Mouse (Mus musculus): ENCODE data around the gene Hpse2. TPM values are rescaled to one million over a fixed set of nuclear protein-coding genes. Genes with fewer than 3 reads are reported as not detected.

Gene Hpse2
- polyA plus RNA-seq, 1 experiment: not detected

DNA sequence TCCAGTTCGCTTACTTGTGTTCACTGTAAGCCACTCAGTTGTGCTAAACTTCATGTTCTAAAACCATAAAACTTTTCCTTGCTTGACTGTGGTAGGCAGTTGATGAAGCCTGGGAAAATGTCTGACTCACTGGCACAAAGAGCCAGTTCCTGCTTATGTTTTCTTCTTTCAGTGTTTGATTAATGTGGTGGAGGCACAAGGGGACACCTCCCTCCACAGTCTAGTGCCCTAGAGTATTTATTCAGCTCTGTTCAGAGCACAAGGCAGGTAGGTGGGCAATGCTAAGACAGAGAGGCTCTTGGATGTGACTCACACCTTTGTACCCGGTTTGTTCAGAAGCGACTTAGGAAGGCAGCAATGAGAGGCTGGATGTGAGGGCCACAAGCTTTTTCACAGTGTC, 560.3 kb downstream of the Hpse2 start:
- Histone ChIP-seq H3K36me3 (ENCODE audit: control insufficient read depth, insufficient read depth) (no peaks in the 10 kb centered on the region), H3K79me2 (ENCODE audit: control insufficient read depth, insufficient read depth) (no peaks in the 10 kb centered on the region), H3K4me3 (no peak overlapping the region), H3ac (ENCODE audit: control insufficient read depth, insufficient read length) (no peak overlapping the region), H3K4me2 (ENCODE audit: low read depth) (no peak overlapping the region), H3K27me3 (ENCODE audit: control insufficient read depth, insufficient read depth, insufficient read length) (no peaks in the 10 kb centered on the region)
- TF ChIP-seq MAX (IDR thresholded peaks at IDR 0.05; ENCODE audit: low read depth): no peak
- no peak for TF ChIP-seq MYOD1 (IDR thresholded peaks at IDR 0.05; ENCODE audit: control insufficient read depth in 1 of 3, insufficient read length in 2 of 3, low read depth in 2 of 3)
- TF ChIP-seq MYOG (IDR thresholded peaks at IDR 0.05; ENCODE audit: control insufficient read depth in 1 of 3, insufficient read depth in 1 of 3, insufficient read length in 2 of 3, low read depth in 2 of 3): no peak
- no peak for TF ChIP-seq POLR2AphosphoS2 (IDR thresholded peaks at IDR 0.05; ENCODE audit: insufficient read length, low read depth)
- TF ChIP-seq REST (IDR thresholded peaks at IDR 0.05; ENCODE audit: insufficient read depth, insufficient read length): no peak
- TF ChIP-seq USF1 (IDR thresholded peaks at IDR 0.05; ENCODE audit: low read depth): no peak
- no peak for TF ChIP-seq CEBPB (IDR thresholded peaks at IDR 0.05; ENCODE audit: insufficient read depth, poor library complexity, severe bottlenecking)
- TF ChIP-seq POLR2A (IDR thresholded peaks at IDR 0.05; ENCODE audit: insufficient read length, low read depth): no peak
- no peak for TF ChIP-seq E2F4 (IDR thresholded peaks at IDR 0.05; ENCODE audit: insufficient read depth)
- no peak for TF ChIP-seq TCF12 (IDR thresholded peaks at IDR 0.05; ENCODE audit: insufficient read depth, poor library complexity, severe bottlenecking)
- TF ChIP-seq SRF (IDR thresholded peaks at IDR 0.05; ENCODE audit: control insufficient read depth, insufficient read length, low read depth): no peak
- TF ChIP-seq TCF3 (IDR thresholded peaks at IDR 0.05; ENCODE audit: insufficient read length, low read depth): no peak

DNA sequence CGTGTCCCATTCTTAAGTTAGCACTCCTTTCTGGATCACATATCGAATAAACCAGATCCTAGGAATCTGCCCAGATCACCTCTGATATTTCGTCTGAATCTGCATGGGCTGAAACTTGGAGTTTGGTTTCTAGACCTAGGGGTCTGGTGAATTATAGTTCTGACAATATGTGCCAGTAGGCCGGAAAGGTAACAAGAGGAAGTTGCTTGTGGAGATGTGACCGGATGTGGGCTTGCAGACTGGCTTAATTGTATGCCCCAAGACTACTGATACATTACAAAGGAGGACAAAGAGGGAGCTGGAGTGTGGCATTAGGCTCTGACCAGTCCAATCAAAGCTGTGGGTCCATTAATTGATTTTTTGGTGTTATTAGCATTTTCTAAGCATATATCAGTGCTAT, 568.0 kb downstream of the Hpse2 start:
- Histone ChIP-seq H3K27me3 (ENCODE audit: control insufficient read depth, insufficient read depth, insufficient read length) (no peaks in the 10 kb centered on the region), H3K79me2 (ENCODE audit: control insufficient read depth, insufficient read depth) (no peaks in the 10 kb centered on the region), H3K4me2 (ENCODE audit: low read depth) (no peak overlapping the region), H3ac (ENCODE audit: control insufficient read depth, insufficient read length) (no peak overlapping the region), H3K36me3 (ENCODE audit: control insufficient read depth, insufficient read depth) (no peaks in the 10 kb centered on the region), H3K4me3 (no peak overlapping the region)
- TF ChIP-seq E2F4 (IDR thresholded peaks at IDR 0.05; ENCODE audit: insufficient read depth) (no peak), CEBPB (IDR thresholded peaks at IDR 0.05; ENCODE audit: insufficient read depth, poor library complexity, severe bottlenecking) (no peak), TCF12 (IDR thresholded peaks at IDR 0.05; ENCODE audit: insufficient read depth, poor library complexity, severe bottlenecking) (no peak), USF1 (IDR thresholded peaks at IDR 0.05; ENCODE audit: low read depth) (no peak), MYOG (IDR thresholded peaks at IDR 0.05; ENCODE audit: control insufficient read depth in 1 of 3, insufficient read depth in 1 of 3, insufficient read length in 2 of 3, low read depth in 2 of 3) (no peak), REST (IDR thresholded peaks at IDR 0.05; ENCODE audit: insufficient read depth, insufficient read length) (no peak), SRF (IDR thresholded peaks at IDR 0.05; ENCODE audit: control insufficient read depth, insufficient read length, low read depth) (no peak)

GRCm38 (mm10) chr19:42817761-42818160, 570.4 kb downstream of the Hpse2 start:
- Histone ChIP-seq H3K4me3 (no peak overlapping the region), H3ac (ENCODE audit: control insufficient read depth, insufficient read length) (no peak overlapping the region), H3K36me3 (ENCODE audit: control insufficient read depth, insufficient read depth) (no peaks in the 10 kb centered on the region), H3K27me3 (ENCODE audit: control insufficient read depth, insufficient read depth, insufficient read length) (peaks cover 4% of the 10 kb centered on the region), H3K4me2 (ENCODE audit: low read depth) (no peak overlapping the region), H3K79me2 (ENCODE audit: control insufficient read depth, insufficient read depth) (no peaks in the 10 kb centered on the region)
- no peak for TF ChIP-seq E2F4 (IDR thresholded peaks at IDR 0.05; ENCODE audit: insufficient read depth)
- TF ChIP-seq SRF (IDR thresholded peaks at IDR 0.05; ENCODE audit: control insufficient read depth, insufficient read length, low read depth): no peak
- no peak for TF ChIP-seq MAX (IDR thresholded peaks at IDR 0.05; ENCODE audit: low read depth)
- no peak for TF ChIP-seq REST (IDR thresholded peaks at IDR 0.05; ENCODE audit: insufficient read depth, insufficient read length)
- no peak for TF ChIP-seq CEBPB (IDR thresholded peaks at IDR 0.05; ENCODE audit: insufficient read depth, poor library complexity, severe bottlenecking)
- no peak for TF ChIP-seq USF1 (IDR thresholded peaks at IDR 0.05; ENCODE audit: low read depth)
- TF ChIP-seq POLR2AphosphoS2 (IDR thresholded peaks at IDR 0.05; ENCODE audit: insufficient read length, low read depth): no peak
- no peak for TF ChIP-seq TCF3 (IDR thresholded peaks at IDR 0.05; ENCODE audit: insufficient read length, low read depth)
- TF ChIP-seq MYOD1 (IDR thresholded peaks at IDR 0.05; ENCODE audit: control insufficient read depth in 1 of 3, insufficient read length in 2 of 3, low read depth in 2 of 3): no peak
- TF ChIP-seq TCF12 (IDR thresholded peaks at IDR 0.05; ENCODE audit: insufficient read depth, poor library complexity, severe bottlenecking): no peak
- TF ChIP-seq POLR2A (IDR thresholded peaks at IDR 0.05; ENCODE audit: insufficient read length, low read depth): no peak

GRCm38 (mm10) chr19:42816261-42816660, 571.9 kb downstream of the Hpse2 start:
- H3ac ChIP-seq (ENCODE audit: control insufficient read depth, insufficient read length): no peak overlapping the region
- H3K27me3 ChIP-seq (ENCODE audit: control insufficient read depth, insufficient read depth, insufficient read length): peaks cover 4% of the 10 kb centered on the region
- H3K4me3 ChIP-seq: no peak overlapping the region
- no peak overlapping the region for H3K4me2 ChIP-seq (ENCODE audit: low read depth)
- H3K79me2 ChIP-seq (ENCODE audit: control insufficient read depth, insufficient read depth): no peaks in the 10 kb centered on the region
- TF ChIP-seq POLR2A (IDR thresholded peaks at IDR 0.05; ENCODE audit: insufficient read length, low read depth): no peak
- TF ChIP-seq TCF12 (IDR thresholded peaks at IDR 0.05; ENCODE audit: insufficient read depth, poor library complexity, severe bottlenecking): no peak
- no peak for TF ChIP-seq MYOG (IDR thresholded peaks at IDR 0.05; ENCODE audit: control insufficient read depth in 1 of 3, insufficient read depth in 1 of 3, insufficient read length in 2 of 3, low read depth in 2 of 3)
- no peak for TF ChIP-seq TCF3 (IDR thresholded peaks at IDR 0.05; ENCODE audit: insufficient read length, low read depth)
- TF ChIP-seq POLR2AphosphoS2 (IDR thresholded peaks at IDR 0.05; ENCODE audit: insufficient read length, low read depth): no peak
- no peak for TF ChIP-seq E2F4 (IDR thresholded peaks at IDR 0.05; ENCODE audit: insufficient read depth)
- no peak for TF ChIP-seq CEBPB (IDR thresholded peaks at IDR 0.05; ENCODE audit: insufficient read depth, poor library complexity, severe bottlenecking)
- no peak for TF ChIP-seq REST (IDR thresholded peaks at IDR 0.05; ENCODE audit: insufficient read depth, insufficient read length)
- no peak for TF ChIP-seq MYOD1 (IDR thresholded peaks at IDR 0.05; ENCODE audit: control insufficient read depth in 1 of 3, insufficient read length in 2 of 3, low read depth in 2 of 3)
- H3K36me3 ChIP-seq (ENCODE audit: control insufficient read depth, insufficient read depth): no peaks in the 10 kb centered on the region

- Histone ChIP-seq H3K27me3 (ENCODE audit: control insufficient read depth, insufficient read depth, insufficient read length) (peaks cover 13% of the 10 kb centered on the region), H3ac (ENCODE audit: control insufficient read depth, insufficient read length) (no peak overlapping the region)
- TF ChIP-seq POLR2AphosphoS2 (IDR thresholded peaks at IDR 0.05; ENCODE audit: insufficient read length, low read depth) (no peak), REST (IDR thresholded peaks at IDR 0.05; ENCODE audit: insufficient read depth, insufficient read length) (no peak), POLR2A (IDR thresholded peaks at IDR 0.05; ENCODE audit: insufficient read length, low read depth) (no peak), TCF12 (IDR thresholded peaks at IDR 0.05; ENCODE audit: insufficient read depth, poor library complexity, severe bottlenecking) (no peak), SRF (IDR thresholded peaks at IDR 0.05; ENCODE audit: control insufficient read depth, insufficient read length, low read depth) (no peak), USF1 (IDR thresholded peaks at IDR 0.05; ENCODE audit: low read depth) (no peak), E2F4 (IDR thresholded peaks at IDR 0.05; ENCODE audit: insufficient read depth) (no peak)
Measured at GRCm38 (mm10) chr19:42810140-42810539, 578.0 kb downstream of the Hpse2 start.

More at GRCm38 (mm10) chr19:42810140-42810539, 578.0 kb downstream of the Hpse2 start:
- no peaks in the 10 kb centered on the region for H3K79me2 ChIP-seq (ENCODE audit: control insufficient read depth, insufficient read depth)
- H3K4me3 ChIP-seq: no peak overlapping the region
- H3K4me2 ChIP-seq (ENCODE audit: low read depth): no peak overlapping the region
- no peaks in the 10 kb centered on the region for H3K36me3 ChIP-seq (ENCODE audit: control insufficient read depth, insufficient read depth)
